Mouse (Mus musculus): Measurements from ENCODE around the gene Col24a1. TPM values are rescaled to one million over a fixed set of nuclear protein-coding genes. Genes with fewer than 3 reads are reported as not detected.
"Not testable (repeated sequence)": the region's sequence is repeated elsewhere in the genome, so short reads cannot be mapped to it uniquely, and the experiment has no call there.

Col24a1 gene
- polyA plus RNA-seq, 1 experiment from 2014 or later = 11.0 TPM

- H3K36me3 ChIP-seq = no peaks in the 10 kb centered on the region
- H3K9ac ChIP-seq = no peak overlapping the region
- no peak overlapping the region for H3K4me2 ChIP-seq
- no peak overlapping the region for H3K27ac ChIP-seq
- no peaks in the 10 kb centered on the region for H3K4me1 ChIP-seq
- no peak overlapping the region for H3K4me3 ChIP-seq
- no peak for ATAC-seq (ENCODE audit: insufficient number of reproducible peaks, low FRiP score, low TSS enrichment, low read depth)
- H3K9me3 ChIP-seq = no peaks in the 10 kb centered on the region
- H3K27me3 ChIP-seq = no peaks in the 10 kb centered on the region
- WGBS = 97% methylated on average over 3 of the region's 3 CpGs
These were observed 122.1 kb downstream of the Col24a1 start for GRCm38 (mm10) chr3:145414362-145414761.

GRCm38 (mm10) chr3:145417809-145418208 is 125.5 kb downstream of the Col24a1 start:
- no peak for ATAC-seq (ENCODE audit: insufficient number of reproducible peaks, low FRiP score, low TSS enrichment, low read depth)
- H3K27ac ChIP-seq = peak overlapping the region; percentile 50; the same call in 1 of the 2 replicates
- no peak overlapping the region for H3K4me3 ChIP-seq
- H3K27me3 ChIP-seq = no peaks in the 10 kb centered on the region
- H3K4me1 ChIP-seq = no peaks in the 10 kb centered on the region
- WGBS = 40% methylated on average over 9 of the region's 9 CpGs
- no peak overlapping the region for H3K9ac ChIP-seq
- no peaks in the 10 kb centered on the region for H3K36me3 ChIP-seq
- no peak overlapping the region for H3K4me2 ChIP-seq
- H3K9me3 ChIP-seq = no peaks in the 10 kb centered on the region

- Histone ChIP-seq H3K4me1 (no peaks in the 10 kb centered on the region), H3K27ac (no peak overlapping the region), H3K36me3 (no peaks in the 10 kb centered on the region), H3K4me2 (no peak overlapping the region), H3K9me3 (no peaks in the 10 kb centered on the region), H3K4me3 (no peak overlapping the region), H3K27me3 (no peaks in the 10 kb centered on the region), H3K9ac (no peak overlapping the region)
- ATAC-seq (ENCODE audit: insufficient number of reproducible peaks, low FRiP score, low TSS enrichment, low read depth) = no peak
- WGBS = 61% methylated on average over 2 of the region's 2 CpGs
These were observed 128.1 kb downstream of the Col24a1 start for GRCm38 (mm10) chr3:145420421-145420820.

GRCm38 (mm10) chr3:145422044-145422443 is 129.8 kb downstream of the Col24a1 start:
- Histone ChIP-seq H3K36me3 (no peaks in the 10 kb centered on the region), H3K27ac (no peak overlapping the region), H3K4me1 (no peaks in the 10 kb centered on the region), H3K9ac (no peak overlapping the region), H3K9me3 (no peaks in the 10 kb centered on the region), H3K4me3 (no peak overlapping the region), H3K27me3 (no peaks in the 10 kb centered on the region), H3K4me2 (no peak overlapping the region)
- WGBS = 51% methylated on average over 3 of the region's 3 CpGs
- no peak for ATAC-seq (ENCODE audit: insufficient number of reproducible peaks, low FRiP score, low TSS enrichment, low read depth)

GRCm38 (mm10) chr3:145438352-145438751 is 146.1 kb downstream of the Col24a1 start:
- Histone ChIP-seq H3K4me3 (no peak overlapping the region), H3K27me3 (no peaks in the 10 kb centered on the region), H3K36me3 (no peaks in the 10 kb centered on the region), H3K4me1 (no peaks in the 10 kb centered on the region), H3K4me2 (no peak overlapping the region), H3K27ac (no peak overlapping the region), H3K9ac (no peak overlapping the region), H3K9me3 (no peaks in the 10 kb centered on the region)
- WGBS = 79% methylated on average over 7 of the region's 7 CpGs
- no peak for ATAC-seq (ENCODE audit: insufficient number of reproducible peaks, low FRiP score, low TSS enrichment, low read depth)

- no peak for ATAC-seq (ENCODE audit: insufficient number of reproducible peaks, low FRiP score, low TSS enrichment, low read depth)
- H3K9ac ChIP-seq = no peak overlapping the region
- H3K9me3 ChIP-seq = no peaks in the 10 kb centered on the region
- no peaks in the 10 kb centered on the region for H3K27me3 ChIP-seq
- 76% methylated on average over 7 of the region's 7 CpGs for WGBS
- H3K4me1 ChIP-seq = no peaks in the 10 kb centered on the region
- H3K27ac ChIP-seq = no peak overlapping the region
- H3K36me3 ChIP-seq = no peaks in the 10 kb centered on the region
- H3K4me2 ChIP-seq = no peak overlapping the region
- H3K4me3 ChIP-seq = no peak overlapping the region
These were observed 146.8 kb downstream of the Col24a1 start for GRCm38 (mm10) chr3:145439086-145439485.

- no peaks in the 10 kb centered on the region for H3K4me1 ChIP-seq
- no peak overlapping the region for H3K27ac ChIP-seq
- no peaks in the 10 kb centered on the region for H3K36me3 ChIP-seq
- H3K9ac ChIP-seq = no peak overlapping the region
- WGBS = 53% methylated on average over 1 of the region's 1 CpGs
- no peak overlapping the region for H3K4me3 ChIP-seq
- no peaks in the 10 kb centered on the region for H3K9me3 ChIP-seq
- ATAC-seq (ENCODE audit: insufficient number of reproducible peaks, low FRiP score, low TSS enrichment, low read depth) = no peak
- no peak overlapping the region for H3K4me2 ChIP-seq
- no peaks in the 10 kb centered on the region for H3K27me3 ChIP-seq
These were observed 148.7 kb downstream of the Col24a1 start for GRCm38 (mm10) chr3:145440993-145441392.

- no peaks in the 10 kb centered on the region for H3K4me1 ChIP-seq
- no peaks in the 10 kb centered on the region for H3K27me3 ChIP-seq
- H3K9ac ChIP-seq = no peak overlapping the region
- no peaks in the 10 kb centered on the region for H3K9me3 ChIP-seq
- WGBS = 84% methylated on average over 1 of the region's 1 CpGs
- H3K4me2 ChIP-seq = no peak overlapping the region
- no peak overlapping the region for H3K4me3 ChIP-seq
- H3K36me3 ChIP-seq = no peaks in the 10 kb centered on the region
- no peak for ATAC-seq (ENCODE audit: insufficient number of reproducible peaks, low FRiP score, low TSS enrichment, low read depth)
- H3K27ac ChIP-seq = no peak overlapping the region
These were observed 150.0 kb downstream of the Col24a1 start for GRCm38 (mm10) chr3:145442268-145442667.

GRCm38 (mm10) chr3:145443167-145443566 is 150.9 kb downstream of the Col24a1 start:
- H3K9ac ChIP-seq, H3K4me1 ChIP-seq: not testable (repeated sequence)
- WGBS = 64% methylated on average over 6 of the region's 6 CpGs

GRCm38 (mm10) chr3:145457039-145457438 is 164.8 kb downstream of the Col24a1 start:
- Histone ChIP-seq H3K4me2 (no peak overlapping the region), H3K9me3 (no peaks in the 10 kb centered on the region), H3K27ac (no peak overlapping the region), H3K9ac (no peak overlapping the region), H3K36me3 (no peaks in the 10 kb centered on the region), H3K4me3 (no peak overlapping the region), H3K4me1 (no peaks in the 10 kb centered on the region), H3K27me3 (no peaks in the 10 kb centered on the region)
- 76% methylated on average over 5 of the region's 5 CpGs for WGBS
- no peak for ATAC-seq (ENCODE audit: insufficient number of reproducible peaks, low FRiP score, low TSS enrichment, low read depth)

More at GRCm38 (mm10) chr3:145443167-145443566, 150.9 kb downstream of the Col24a1 start:
- not testable (repeated sequence) for H3K4me3 ChIP-seq; H3K27me3 ChIP-seq; H3K36me3 ChIP-seq; H3K9me3 ChIP-seq; ATAC-seq (ENCODE audit: insufficient number of reproducible peaks, low FRiP score, low TSS enrichment, low read depth); H3K27ac ChIP-seq; H3K4me2 ChIP-seq

- Histone ChIP-seq H3K9ac (no peak overlapping the region), H3K4me2 (no peak overlapping the region), H3K27me3 (no peaks in the 10 kb centered on the region), H3K4me3 (no peak overlapping the region), H3K36me3 (no peaks in the 10 kb centered on the region), H3K27ac (no peak overlapping the region), H3K9me3 (no peaks in the 10 kb centered on the region), H3K4me1 (no peaks in the 10 kb centered on the region)
- 63% methylated on average over 7 of the region's 7 CpGs for WGBS
- no peak for ATAC-seq (ENCODE audit: insufficient number of reproducible peaks, low FRiP score, low TSS enrichment, low read depth)
These were observed 170.1 kb downstream of the Col24a1 start for GRCm38 (mm10) chr3:145462351-145462750.

- ATAC-seq (ENCODE audit: insufficient number of reproducible peaks, low FRiP score, low TSS enrichment, low read depth) = no peak
- Histone ChIP-seq H3K4me1 (no peaks in the 10 kb centered on the region), H3K9ac (no peak overlapping the region), H3K36me3 (no peaks in the 10 kb centered on the region), H3K4me3 (no peak overlapping the region), H3K27ac (no peak overlapping the region), H3K9me3 (no peaks in the 10 kb centered on the region), H3K4me2 (no peak overlapping the region), H3K27me3 (no peaks in the 10 kb centered on the region)
- 71% methylated on average over 2 of the region's 2 CpGs for WGBS
These were observed 171.5 kb downstream of the Col24a1 start for GRCm38 (mm10) chr3:145463731-145464130.

- ATAC-seq (ENCODE audit: insufficient number of reproducible peaks, low FRiP score, low TSS enrichment, low read depth) = no peak
- no peaks in the 10 kb centered on the region for H3K4me1 ChIP-seq
- no peak overlapping the region for H3K4me3 ChIP-seq
- H3K9ac ChIP-seq = no peak overlapping the region
- 41% methylated on average over 4 of the region's 4 CpGs for WGBS
- H3K9me3 ChIP-seq = no peaks in the 10 kb centered on the region
- peak overlapping the region; percentile 24 for H3K27ac ChIP-seq
- no peaks in the 10 kb centered on the region for H3K27me3 ChIP-seq
- no peak overlapping the region for H3K4me2 ChIP-seq
- no peaks in the 10 kb centered on the region for H3K36me3 ChIP-seq
These were observed 178.8 kb downstream of the Col24a1 start for GRCm38 (mm10) chr3:145471094-145471493.

Data from limb, embryonic 15.5 days (tissue).